Mouse (Mus musculus) mouse embryonic stem cell (cell line): ENCODE measurements around the gene Zfp189.
"Not testable (repeated sequence)": the region's sequence is repeated elsewhere in the genome, so short reads cannot be mapped to it uniquely, and the experiment has no call there.

Source experiments
- in situ Hi-C, 2 experiments: fragments of 300-500 bp; cut with MboI; formaldehyde crosslinking; loops; 1 replicate in 1 of 2; 3 replicates in 1 of 2; pipeline ENCODE4 v1.14.3; 2019 to 2020; ENCODE audit warnings: low sequenced_read_pairs in 2 of 2, low pct_unique_long_range_greater_than_20kb in 1 of 2, mixed read lengths in 1 of 2; ENCODE audit not compliant: unreplicated experiment in 1 of 2

Gene Zfp189

GRCm38 (mm10) chr4:49520572-49521340 lies at the start of gene Zfp189, which contains the start of gene Mrpl50:
TSS of gene Zfp189 (plus strand) at chr4:49521176.
TSS of gene Mrpl50 (minus strand) at chr4:49521093.
- in situ Hi-C loops, result no loop called here

- in situ Hi-C loops, result no loop called here
Measured at GRCm38 (mm10) chr4:49473435-49474100, 47.4 kb upstream of the Zfp189 start, which contains the start of gene Acnat1. TSS of gene Acnat1 (minus strand) at chr4:49473912.

- in situ Hi-C loops, result no loop called here
Measured at GRCm38 (mm10) chr4:49474583-49474982, 46.4 kb upstream of the Zfp189 start.

- in situ Hi-C loops, result no loop called here
Measured at GRCm38 (mm10) chr4:49478118-49478877, 42.7 kb upstream of the Zfp189 start.

GRCm38 (mm10) chr4:49479035-49479434 lies 41.9 kb upstream of the Zfp189 start:
- in situ Hi-C loops, result not testable (repeated sequence)

GRCm38 (mm10) chr4:49480104-49480760 lies 40.7 kb upstream of the Zfp189 start:
- in situ Hi-C loops, result no loop called here

GRCm38 (mm10) chr4:49480896-49481295 lies 40.1 kb upstream of the Zfp189 start:
- in situ Hi-C loops, result no loop called here

- in situ Hi-C loops, result no loop called here
Measured at GRCm38 (mm10) chr4:49485442-49485841, 35.5 kb upstream of the Zfp189 start.

- in situ Hi-C loops, result not testable (repeated sequence)
Measured at GRCm38 (mm10) chr4:49485934-49486650, 34.9 kb upstream of the Zfp189 start.

- in situ Hi-C loops, result no loop called here
Measured at GRCm38 (mm10) chr4:49503563-49503962, 17.4 kb upstream of the Zfp189 start.

- in situ Hi-C loops, result no loop called here
Measured at GRCm38 (mm10) chr4:49506386-49506785, 14.6 kb upstream of the Zfp189 start, which contains the start of gene Baat. TSS of gene Baat (minus strand) at chr4:49506557.

- in situ Hi-C loops, result no loop called here
Measured at GRCm38 (mm10) chr4:49509183-49509582, 11.8 kb upstream of the Zfp189 start.

GRCm38 (mm10) chr4:49510236-49510835 lies 10.6 kb upstream of the Zfp189 start:
- in situ Hi-C loops, result not testable (repeated sequence)

- in situ Hi-C loops, result no loop called here
Measured at GRCm38 (mm10) chr4:49512636-49513035, 8.3 kb upstream of the Zfp189 start.

- in situ Hi-C loops, result no loop called here
Measured at GRCm38 (mm10) chr4:49514441-49514840, 6.5 kb upstream of the Zfp189 start.

- in situ Hi-C loops, result no loop called here
Measured at GRCm38 (mm10) chr4:49519476-49519875, 1.5 kb upstream of the Zfp189 start.

GRCm38 (mm10) chr4:49521346-49521745 lies 370 bp downstream of the Zfp189 start:
- in situ Hi-C loops, result no loop called here

GRCm38 (mm10) chr4:49522576-49522975 lies 1.6 kb downstream of the Zfp189 start:
- in situ Hi-C loops, result no loop called here
